Mouse (Mus musculus) MEL (cell line): ENCODE measurements around the gene Slc37a3. TPM values are rescaled to one million over a fixed set of nuclear protein-coding genes. Genes with fewer than 3 reads are reported as not detected.
A peak's percentile ranks its signal among the peaks of the same experiment; 100 is the strongest.

Experiments used
- DNase-seq: peaks from one replicate; pipeline ENCODE4 v3.0.0; 2011; ENCODE audit warnings: low read depth, low spot score
- H3K27ac ChIP-seq: 2 replicates; pipeline ENCODE4 v1.5.1; 2012; ENCODE audit warnings: low read depth, mild to moderate bottlenecking, control low read depth, low read length, moderate library complexity; ENCODE audit not compliant: control insufficient read depth
- H3K27me3 ChIP-seq, 2 experiments: fragments of 150-350 bp in 1 of 2; sonication (generic) in 1 of 2; 2 replicates each; pipeline ENCODE4 v1.6.1; 2012; ENCODE audit warnings: low read length in 2 of 2, mild to moderate bottlenecking in 2 of 2, improper control_type of control experiment in 1 of 2, moderate library complexity in 1 of 2; ENCODE audit not compliant: insufficient read depth in 2 of 2, control insufficient read depth in 1 of 2
- H3K36me3 ChIP-seq, 2 experiments: 2 replicates each; pipeline ENCODE4 v1.6.1; 2012 to 2014; ENCODE audit warnings: low read length in 2 of 2, improper control_type of control experiment in 1 of 2, inconsistent platforms in 1 of 2, mild to moderate bottlenecking in 1 of 2; ENCODE audit not compliant: insufficient read depth in 2 of 2, control insufficient read depth in 1 of 2
- H3K4me1 ChIP-seq, 2 experiments: fragments of 150-350 bp in 1 of 2; sonication (generic) in 1 of 2; 2 replicates each; pipeline ENCODE4 v1.6.1; 2012; ENCODE audit warnings: low read length in 2 of 2, improper control_type of control experiment in 1 of 2, mild to moderate bottlenecking in 1 of 2; ENCODE audit not compliant: insufficient read depth in 2 of 2, control insufficient read depth in 1 of 2
- H3K4me3 ChIP-seq, 2 experiments: fragments of 150-350 bp in 1 of 2; sonication (generic) in 1 of 2; 2 replicates each; pipeline ENCODE4 v1.5.1; 2012; ENCODE audit warnings: low read depth in 2 of 2, low read length in 2 of 2, mild to moderate bottlenecking in 2 of 2, moderate library complexity in 2 of 2, control low read depth in 1 of 2, improper control_type of control experiment in 1 of 2; ENCODE audit not compliant: control insufficient read depth in 1 of 2, insufficient read depth in 1 of 2
- H3K79me2 ChIP-seq: 2 replicates; pipeline ENCODE4 v1.6.1; 2012; ENCODE audit warnings: mild to moderate bottlenecking, low read length, moderate library complexity; ENCODE audit not compliant: control insufficient read depth, poor library complexity, insufficient read depth
- H3K9ac ChIP-seq: 2 replicates; pipeline ENCODE4 v1.6.1; 2012; ENCODE audit warnings: low read depth, mild to moderate bottlenecking, control low read depth, low read length, moderate library complexity; ENCODE audit not compliant: control insufficient read depth, poor library complexity, severe bottlenecking
- H3K9me3 ChIP-seq: fragments of 150-350 bp; sonication (generic); replicated peaks from 2 replicates; pipeline ENCODE4 v1.6.1; 2012; ENCODE audit warnings: mild to moderate bottlenecking, low read length, improper control_type of control experiment, moderate library complexity; ENCODE audit not compliant: insufficient read depth
- BHLHE40 ChIP-seq: IDR thresholded peaks from 2 replicates; pipeline ENCODE4 v1.6.1; 2012; ENCODE audit warnings: low read depth, mild to moderate bottlenecking, inconsistent platforms, low read length, improper control_type of control experiment, borderline replicate concordance
- CHD2 ChIP-seq: IDR thresholded peaks from 2 replicates; pipeline ENCODE4 v1.6.1; 2011; ENCODE audit warnings: low read length, improper control_type of control experiment
- EP300 ChIP-seq, 2 experiments: IDR thresholded peaks; 2 replicates each; pipeline ENCODE4 v1.6.1; 2011; ENCODE audit warnings: improper control_type of control experiment in 2 of 2, low read length in 2 of 2, low read depth in 1 of 2, mild to moderate bottlenecking in 1 of 2
- HCFC1 ChIP-seq: IDR thresholded peaks from 2 replicates; pipeline ENCODE4 v1.6.1; 2012; ENCODE audit warnings: low read depth, mild to moderate bottlenecking, inconsistent platforms, low read length, improper control_type of control experiment, moderate library complexity
- KAT2A ChIP-seq: conservative IDR thresholded peaks from 2 replicates; pipeline ENCODE4 v1.6.1; 2012; ENCODE audit warnings: low read depth, low read length, improper control_type of control experiment, inconsistent platforms
- MAFK ChIP-seq: IDR thresholded peaks from 2 replicates; pipeline ENCODE4 v1.6.1; 2011; ENCODE audit warnings: low read depth, mild to moderate bottlenecking, low read length, improper control_type of control experiment, borderline replicate concordance
- MAX ChIP-seq: IDR thresholded peaks from 2 replicates; pipeline ENCODE4 v1.6.1; 2011; ENCODE audit warnings: low read length, improper control_type of control experiment
- MYC ChIP-seq: IDR thresholded peaks from 2 replicates; pipeline ENCODE4 v1.6.1; 2011; ENCODE audit warnings: low read depth, mild to moderate bottlenecking, low read length, improper control_type of control experiment, moderate library complexity
- NRF1 ChIP-seq: IDR thresholded peaks from 2 replicates; pipeline ENCODE4 v1.6.1; 2014; ENCODE audit warnings: low read depth, mild to moderate bottlenecking, inconsistent platforms, low read length, improper control_type of control experiment, moderate library complexity; ENCODE audit not compliant: poor library complexity, insufficient read depth, severe bottlenecking
- POLR2A ChIP-seq, 2 experiments: IDR thresholded peaks; 2 replicates each; pipeline ENCODE4 v1.6.1; 2011 to 2012; ENCODE audit warnings: low read length in 2 of 2, mild to moderate bottlenecking in 2 of 2, control low read depth in 1 of 2, improper control_type of control experiment in 1 of 2, low read depth in 1 of 2, moderate library complexity in 1 of 2; ENCODE audit not compliant: control insufficient read depth in 1 of 2, insufficient read depth in 1 of 2, poor library complexity in 1 of 2
- POLR2AphosphoS2 ChIP-seq: IDR thresholded peaks from 2 replicates; pipeline ENCODE4 v1.6.1; 2011; ENCODE audit warnings: low read length, improper control_type of control experiment
- RCOR1 ChIP-seq: IDR thresholded peaks from 2 replicates; pipeline ENCODE4 v1.6.1; 2012; ENCODE audit warnings: low read depth, mild to moderate bottlenecking, inconsistent platforms, low read length, improper control_type of control experiment
- SMC3 ChIP-seq: IDR thresholded peaks from 2 replicates; pipeline ENCODE4 v1.6.1; 2011; ENCODE audit warnings: low read depth, low read length, improper control_type of control experiment
- TBP ChIP-seq: IDR thresholded peaks from 2 replicates; pipeline ENCODE4 v1.8.0; 2011; ENCODE audit warnings: low read depth, low read length, improper control_type of control experiment
- ZKSCAN1 ChIP-seq: IDR thresholded peaks from 2 replicates; pipeline ENCODE4 v1.6.1; 2012; ENCODE audit warnings: low read depth, mild to moderate bottlenecking, inconsistent platforms, low read length, improper control_type of control experiment, moderate library complexity
- ZMIZ1 ChIP-seq: IDR thresholded peaks from 2 replicates; pipeline ENCODE4 v1.6.1; 2012; ENCODE audit warnings: low read depth, mild to moderate bottlenecking, inconsistent platforms, low read length, improper control_type of control experiment, moderate library complexity
- polyA plus RNA-seq, 2 experiments: library from polyadenylated mRNA; stranded (reverse) in 1 of 2; unstranded in 1 of 2; fragments of >175 nt in 1 of 2; fragments of >200 nt in 1 of 2; gene quantifications; 2 replicates each; pipeline versions ENCODE4 v1.2.1 to v1.2.4; 2012; ENCODE audit warnings: low replicate concordance in 2 of 2, low read depth in 1 of 2; ENCODE audit not compliant: insufficient read length in 2 of 2, insufficient read depth in 1 of 2, missing spikeins in 1 of 2
- total RNA-seq: library from RNA; depleted of rRNA; stranded (reverse); fragments of 300-350 nt; gene quantifications from 2 replicates; pipeline ENCODE4 v1.2.3, GENCODE M21; 2012

The Slc37a3 gene
- total and polyA plus RNA-seq, 3 experiments: 4.9 to 12.0 TPM; not detected in 1

DNA sequence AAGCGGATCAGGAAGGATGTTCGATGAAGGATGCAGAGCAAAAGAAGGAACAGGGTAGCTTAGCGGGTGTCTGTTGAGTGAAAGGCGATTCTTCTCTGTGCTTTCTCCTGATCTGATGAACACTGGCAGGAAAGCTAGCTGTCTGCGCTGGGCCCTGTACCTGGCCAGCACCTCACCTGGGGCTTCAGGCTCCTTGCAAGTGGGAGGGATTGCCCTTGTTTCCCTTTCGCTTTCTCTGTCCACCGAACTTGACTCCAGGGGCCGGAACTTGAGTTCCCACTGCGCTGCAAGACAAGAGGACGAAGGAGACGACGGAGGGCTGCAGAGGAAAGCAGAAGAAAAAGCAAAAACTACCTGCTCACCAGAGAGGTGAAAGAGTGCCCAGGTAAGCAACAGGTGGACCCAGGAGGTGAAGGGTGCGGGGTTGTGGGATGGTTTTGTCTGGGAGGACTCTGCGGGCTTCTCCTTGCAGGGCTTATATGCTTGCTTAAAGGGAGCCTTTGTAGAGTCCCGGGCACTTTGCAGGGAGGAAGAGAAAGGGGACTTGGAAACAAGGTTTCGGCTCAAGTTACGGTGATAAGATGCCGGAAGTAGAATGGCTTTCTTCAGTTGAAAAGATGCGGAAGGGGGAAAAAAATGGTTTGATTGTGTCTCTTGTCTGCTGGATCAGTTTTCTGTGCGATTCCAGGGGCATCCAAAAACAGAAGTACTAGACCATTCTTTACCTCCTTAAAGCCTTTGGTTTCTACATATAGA is 3.8 kb upstream of the Slc37a3 start, which contains the start of gene Rab19:
Rab19 (plus strand) TSS at position 51 of the 756 bp plus-strand sequence.
- Histone ChIP-seq H3K27me3 (no peaks in the 10 kb centered on the region), H3K4me3 (no peak within 1 kb of the TSS), H3K79me2 (no peaks in the 10 kb centered on the region; the same call in 1 of the 2 replicates), H3K9me3 (no peaks in the 10 kb centered on the region), H3K36me3 (peaks cover 0 to 14% of the 10 kb centered on the region in 2 experiments; a peak in 2 of 4 replicates), H3K9ac (no peak within 1 kb of the TSS), H3K4me1 (peaks cover 5 to 20% of the 10 kb centered on the region in 2 experiments), H3K27ac (no peak within 1 kb of the TSS)
- TF ChIP-seq KAT2A (no peak), ZMIZ1 (no peak), MAFK (no peak), NRF1 (no peak), MYC (no peak), POLR2A (IDR thresholded peaks at IDR 0.05; ENCODE audit: control insufficient read depth in 1 of 2, insufficient read depth in 1 of 2, low read depth in 1 of 2, low read length in 2 of 2, poor library complexity in 1 of 2) (no peak), ZKSCAN1 (no peak), HCFC1 (no peak), MAX (no peak), EP300 (IDR thresholded peaks at IDR 0.05; ENCODE audit: low read depth in 1 of 2, low read length in 2 of 2) (no peak), TBP (no peak), BHLHE40 (no peak)
- DNase-seq: no peak

DNA sequence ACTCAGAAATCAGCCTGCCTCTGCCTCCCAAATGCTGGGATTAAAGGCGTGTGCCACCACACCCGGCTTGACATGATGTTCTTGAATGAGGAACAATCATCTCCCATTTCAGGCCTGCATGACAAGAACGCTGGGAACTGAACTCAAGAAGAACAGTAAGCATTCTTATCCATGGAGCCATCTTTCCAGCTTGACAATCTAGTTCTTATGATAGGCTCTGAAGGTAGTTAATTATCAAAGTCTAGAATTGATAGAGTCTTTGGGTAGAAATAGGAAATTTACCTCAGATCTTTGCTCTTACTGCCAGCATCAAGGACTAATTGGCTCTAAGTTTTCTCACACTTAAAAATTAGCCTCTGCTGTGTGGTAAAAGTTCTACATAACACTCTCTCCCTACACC is 2.8 kb upstream of the Slc37a3 start:
- Histone ChIP-seq H3K36me3 (peaks cover 0 to 14% of the 10 kb centered on the region in 2 experiments; a peak in 2 of 4 replicates), H3K4me3 (no peak overlapping the region), H3K4me1 (peaks cover 5 to 20% of the 10 kb centered on the region in 2 experiments), H3K9me3 (no peaks in the 10 kb centered on the region), H3K27ac (no peak overlapping the region)
- DNase-seq: peak; percentile 16
- TF ChIP-seq RCOR1 (no peak), SMC3 (no peak), POLR2AphosphoS2 (no peak), CHD2 (no peak)
- TF ChIP-seq, all 39 proteins: peak for 0
- Histone ChIP-seq H3K27me3 (no peaks in the 10 kb centered on the region), H3K9ac (no peak overlapping the region), H3K79me2 (no peaks in the 10 kb centered on the region; the same call in 1 of the 2 replicates)
